Mouse (Mus musculus): ENCODE measurements around the gene Btrc. TPM values are rescaled to one million over a fixed set of nuclear protein-coding genes. Genes with fewer than 3 reads are reported as not detected.

The Btrc gene
- polyA plus RNA-seq, 1 experiment from 2014 or later, result 67.7 TPM

GRCm38 (mm10) chr19:45516264-45516663 is 152.7 kb downstream of the Btrc start:
- Histone ChIP-seq H3K9me3 (no peaks in the 10 kb centered on the region), H3K4me2 (no peak overlapping the region), H3K4me1 (replicated peaks) (peaks cover 10% of the 10 kb centered on the region), H3K9ac (no peak overlapping the region), H3K36me3 (peaks cover 82% of the 10 kb centered on the region), H3K4me3 (no peak overlapping the region), H3K27ac (replicated peaks) (no peak overlapping the region), H3K27me3 (no peaks in the 10 kb centered on the region)
- 95% methylated on average over 12 of the region's 12 CpGs for WGBS
- no peak for ATAC-seq (ENCODE audit: low read depth)

GRCm38 (mm10) chr19:45527382-45527781 is 163.8 kb downstream of the Btrc start:
- no peak for ATAC-seq (ENCODE audit: low read depth)
- H3K4me1 ChIP-seq (replicated peaks), result peaks cover 13% of the 10 kb centered on the region

GRCm38 (mm10) chr19:45527931-45528534 is 164.5 kb downstream of the Btrc start:
- peaks cover 13% of the 10 kb centered on the region for H3K4me1 ChIP-seq (replicated peaks)
- H3K9ac ChIP-seq, result no peak overlapping the region
- H3K36me3 ChIP-seq, result peaks cover 72% of the 10 kb centered on the region
- no peak overlapping the region for H3K4me3 ChIP-seq
- no peak overlapping the region for H3K4me2 ChIP-seq
- no peak overlapping the region for H3K27ac ChIP-seq (replicated peaks)
- no peak for ATAC-seq (ENCODE audit: low read depth)
- H3K27me3 ChIP-seq, result no peaks in the 10 kb centered on the region
- WGBS, result 94% methylated on average over 10 of the region's 10 CpGs
- no peaks in the 10 kb centered on the region for H3K9me3 ChIP-seq

More at GRCm38 (mm10) chr19:45527382-45527781, 163.8 kb downstream of the Btrc start:
- no peak overlapping the region for H3K4me3 ChIP-seq
- H3K4me2 ChIP-seq, result no peak overlapping the region
- H3K27me3 ChIP-seq, result no peaks in the 10 kb centered on the region
- 91% methylated on average over 7 of the region's 7 CpGs for WGBS
- H3K27ac ChIP-seq (replicated peaks), result no peak overlapping the region
- H3K9ac ChIP-seq, result no peak overlapping the region
- H3K36me3 ChIP-seq, result peaks cover 77% of the 10 kb centered on the region
- no peaks in the 10 kb centered on the region for H3K9me3 ChIP-seq

DNA sequence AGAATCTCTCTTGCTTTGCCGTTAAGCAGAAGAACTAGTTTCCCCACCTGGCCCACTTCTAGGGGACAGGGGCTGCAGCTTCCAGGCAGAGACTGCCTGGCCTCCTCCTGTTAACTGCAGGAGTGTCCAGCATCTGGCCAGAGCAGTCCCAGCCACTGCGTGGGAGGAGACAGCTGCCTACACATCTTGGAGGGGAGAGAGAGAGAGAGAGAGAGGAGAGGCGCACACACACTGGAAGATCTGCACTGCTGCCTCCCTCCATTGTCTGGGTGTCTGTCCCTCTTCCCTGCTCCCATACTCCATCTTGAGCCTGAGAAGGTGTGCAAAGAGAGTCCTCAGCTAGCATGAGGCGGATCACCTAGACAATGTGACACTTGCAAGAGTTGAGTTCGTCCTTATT is 165.8 kb downstream of the Btrc start:
- Histone ChIP-seq H3K27me3 (no peaks in the 10 kb centered on the region), H3K36me3 (peaks cover 61% of the 10 kb centered on the region), H3K9me3 (no peaks in the 10 kb centered on the region), H3K27ac (replicated peaks) (peak overlapping the region; percentile 68), H3K4me3 (no peak overlapping the region), H3K4me1 (replicated peaks) (peaks cover 23% of the 10 kb centered on the region), H3K9ac (no peak overlapping the region), H3K4me2 (no peak overlapping the region)
- ATAC-seq (ENCODE audit: low read depth), result no peak
- WGBS, result 75% methylated on average over 5 of the region's 5 CpGs

GRCm38 (mm10) chr19:45530200-45530995 is 166.9 kb downstream of the Btrc start:
- H3K9me3 ChIP-seq, result no peaks in the 10 kb centered on the region
- H3K27ac ChIP-seq (replicated peaks), result peak overlapping the region; percentile 68
- H3K9ac ChIP-seq, result no peak overlapping the region
- H3K4me1 ChIP-seq (replicated peaks), result peaks cover 34% of the 10 kb centered on the region
- no peak overlapping the region for H3K4me3 ChIP-seq
- ATAC-seq (ENCODE audit: low read depth), result no peak
- H3K36me3 ChIP-seq, result peaks cover 50% of the 10 kb centered on the region
- H3K27me3 ChIP-seq, result no peaks in the 10 kb centered on the region
- WGBS, result 89% methylated on average over 15 of the region's 15 CpGs
- H3K4me2 ChIP-seq, result no peak overlapping the region

DNA sequence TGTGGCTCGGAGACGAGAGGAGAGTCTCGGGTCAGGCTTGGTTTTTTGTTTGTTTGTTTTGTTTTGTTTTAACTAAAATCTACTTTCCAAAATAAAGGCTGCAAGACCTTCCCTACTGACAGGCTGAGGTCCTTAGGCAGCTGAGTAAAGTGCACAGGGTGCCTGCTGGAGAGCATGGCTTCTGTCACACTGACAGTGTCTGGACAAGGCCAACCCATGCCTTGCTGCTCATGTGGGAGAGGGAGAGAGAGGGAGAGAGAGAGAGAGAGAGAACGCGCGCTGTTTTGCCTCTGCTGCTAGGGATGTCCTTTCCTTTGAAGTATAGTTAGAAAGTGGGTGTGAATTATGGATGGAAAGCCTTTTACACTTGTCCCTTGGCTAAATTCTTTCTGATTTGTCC is 168.0 kb downstream of the Btrc start:
- no peak overlapping the region for H3K4me3 ChIP-seq
- peaks cover 47% of the 10 kb centered on the region for H3K36me3 ChIP-seq
- no peak for ATAC-seq (ENCODE audit: low read depth)
- H3K9ac ChIP-seq, result no peak overlapping the region
- no peak overlapping the region for H3K27ac ChIP-seq (replicated peaks)
- H3K4me2 ChIP-seq, result no peak overlapping the region
- WGBS, result 68% methylated on average over 6 of the region's 6 CpGs
- peaks cover 46% of the 10 kb centered on the region for H3K4me1 ChIP-seq (replicated peaks)
- H3K9me3 ChIP-seq, result no peaks in the 10 kb centered on the region
- H3K27me3 ChIP-seq, result no peaks in the 10 kb centered on the region

GRCm38 (mm10) chr19:45533617-45534016 is 170.1 kb downstream of the Btrc start:
- H3K9ac ChIP-seq, result no peak overlapping the region
- H3K36me3 ChIP-seq, result peaks cover 27% of the 10 kb centered on the region
- no peak overlapping the region for H3K27ac ChIP-seq (replicated peaks)
- WGBS, result 62% methylated on average over 7 of the region's 7 CpGs
- H3K9me3 ChIP-seq, result no peaks in the 10 kb centered on the region
- H3K4me1 ChIP-seq (replicated peaks), result peaks cover 48% of the 10 kb centered on the region
- no peak overlapping the region for H3K4me2 ChIP-seq
- no peaks in the 10 kb centered on the region; the same call in 1 of the 2 replicates for H3K27me3 ChIP-seq
- no peak overlapping the region for H3K4me3 ChIP-seq
- no peak for ATAC-seq (ENCODE audit: low read depth)

DNA sequence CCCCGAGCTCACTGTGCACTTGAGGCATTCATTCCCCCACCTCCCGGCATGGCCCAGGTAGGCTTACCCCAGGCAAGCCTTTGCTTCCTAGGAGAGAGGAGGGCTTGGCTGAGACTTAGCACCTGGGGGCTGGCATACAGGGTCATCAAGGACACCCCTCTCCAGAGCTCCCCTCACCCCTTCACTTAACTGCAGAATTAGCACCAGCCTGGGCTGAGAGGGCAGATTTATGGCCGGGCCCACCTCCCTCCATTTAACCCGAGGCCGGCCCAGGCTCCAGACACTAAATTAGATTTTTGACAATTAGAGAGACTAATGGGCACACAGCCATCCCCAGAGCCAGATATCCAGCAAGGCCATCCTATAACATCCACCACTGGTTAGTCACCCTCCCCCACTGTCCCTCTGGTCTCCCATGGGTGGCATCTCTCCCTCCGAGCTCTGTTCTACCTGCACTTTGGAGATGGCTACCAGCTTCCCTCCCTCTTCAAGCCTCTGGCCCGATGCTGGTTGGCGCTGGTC is 171.7 kb downstream of the Btrc start:
- Histone ChIP-seq H3K36me3 (peaks cover 10% of the 10 kb centered on the region), H3K27me3 (no peaks in the 10 kb centered on the region; the same call in 1 of the 2 replicates), H3K27ac (replicated peaks) (peak overlapping the region; percentile 78), H3K9me3 (no peaks in the 10 kb centered on the region), H3K4me2 (no peak overlapping the region), H3K4me1 (replicated peaks) (peaks cover 53% of the 10 kb centered on the region), H3K9ac (no peak overlapping the region), H3K4me3 (no peak overlapping the region)
- ATAC-seq (ENCODE audit: low read depth), result peak; percentile 16; the same call in 1 of the 2 replicates
- WGBS, result 38% methylated on average over 8 of the region's 8 CpGs

GRCm38 (mm10) chr19:45535929-45536328 is 172.4 kb downstream of the Btrc start:
- no peaks in the 10 kb centered on the region for H3K9me3 ChIP-seq
- peak overlapping the region; percentile 78 for H3K27ac ChIP-seq (replicated peaks)
- no peaks in the 10 kb centered on the region; the same call in 1 of the 2 replicates for H3K27me3 ChIP-seq
- H3K4me1 ChIP-seq (replicated peaks), result peaks cover 59% of the 10 kb centered on the region
- H3K4me2 ChIP-seq, result no peak overlapping the region
- 29% methylated on average over 6 of the region's 6 CpGs for WGBS
- peaks cover 4% of the 10 kb centered on the region; the same call in 1 of the 2 replicates for H3K36me3 ChIP-seq
- peak; percentile 48 for ATAC-seq (ENCODE audit: low read depth)
- H3K9ac ChIP-seq, result no peak overlapping the region
- no peak overlapping the region for H3K4me3 ChIP-seq

- WGBS, result 62% methylated on average over 1 of the region's 1 CpGs
- no peak overlapping the region for H3K27ac ChIP-seq (replicated peaks)
- peaks cover 9% of the 10 kb centered on the region for H3K27me3 ChIP-seq
- H3K9me3 ChIP-seq, result no peaks in the 10 kb centered on the region
- peaks cover 74% of the 10 kb centered on the region for H3K4me1 ChIP-seq (replicated peaks)
- ATAC-seq (ENCODE audit: low read depth), result no peak
- H3K4me2 ChIP-seq, result no peak overlapping the region
- H3K4me3 ChIP-seq, result no peak overlapping the region
- no peak overlapping the region for H3K9ac ChIP-seq
- no peaks in the 10 kb centered on the region for H3K36me3 ChIP-seq
Observed at GRCm38 (mm10) chr19:45537505-45537904, 174.0 kb downstream of the Btrc start.

GRCm38 (mm10) chr19:45540657-45541408 is 177.3 kb downstream of the Btrc start:
- peak overlapping the region; percentile 60 for H3K4me2 ChIP-seq
- no peaks in the 10 kb centered on the region for H3K9me3 ChIP-seq
- H3K27ac ChIP-seq (replicated peaks), result peak overlapping the region; percentile 91
- peaks cover 79% of the 10 kb centered on the region for H3K4me1 ChIP-seq (replicated peaks)
- 20% methylated on average over 8 of the region's 8 CpGs for WGBS
- peak overlapping the region; percentile 66 for H3K9ac ChIP-seq
- peak; percentile 23; the same call in 1 of the 2 replicates for ATAC-seq (ENCODE audit: low read depth)
- H3K36me3 ChIP-seq, result no peaks in the 10 kb centered on the region
- H3K27me3 ChIP-seq, result peaks cover 28% of the 10 kb centered on the region
- peak overlapping the region; percentile 32 for H3K4me3 ChIP-seq

Measured in neural tube, embryonic 13.5 days (tissue).